Mouse (Mus musculus) left cerebral cortex, postnatal 4 days (tissue): ENCODE measurements around the gene Tas2r106. TPM values are rescaled to one million over a fixed set of nuclear protein-coding genes. Genes with fewer than 3 reads are reported as not detected.

Experiments used
- DNase-seq: peaks from one replicate; pipeline ENCODE4 v3.0.0-alpha.2; 2022
- intact Hi-C: fragments of 180-260 bp; cut with DNase I; formaldehyde crosslinking; loops from one replicate; pipeline ENCODE4 v1.15.1; 2025
- total RNA-seq, 2 experiments: library from RNA; stranded (reverse); gene quantifications; 2 replicates each; pipeline ENCODE4 v1.2.3; 2021

The Tas2r106 gene
- total RNA-seq: not detected

DNA sequence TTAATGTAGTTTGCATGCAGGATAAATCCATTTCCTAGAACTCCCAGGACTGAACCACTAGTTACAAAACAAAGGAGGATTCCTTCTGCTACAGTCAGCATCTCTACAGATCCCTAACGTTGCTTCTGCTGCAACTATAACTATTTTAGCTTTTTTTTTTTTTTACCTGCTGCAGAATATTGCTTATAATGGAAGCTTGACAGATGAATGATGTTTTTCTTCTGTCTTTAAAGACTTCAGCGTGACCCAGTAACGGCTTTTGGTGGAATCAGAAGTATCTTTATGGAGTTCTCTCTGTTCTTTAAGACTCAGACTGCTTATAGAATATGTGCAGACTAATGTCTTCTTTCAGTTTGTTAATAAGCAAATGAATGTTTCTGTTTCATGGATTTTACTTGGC is at the start of gene Tas2r106:
Tas2r106 (minus strand) TSS at position 101 of the 400 bp plus-strand sequence.
- intact Hi-C loops: no loop called here
- DNase-seq: no peak

DNA sequence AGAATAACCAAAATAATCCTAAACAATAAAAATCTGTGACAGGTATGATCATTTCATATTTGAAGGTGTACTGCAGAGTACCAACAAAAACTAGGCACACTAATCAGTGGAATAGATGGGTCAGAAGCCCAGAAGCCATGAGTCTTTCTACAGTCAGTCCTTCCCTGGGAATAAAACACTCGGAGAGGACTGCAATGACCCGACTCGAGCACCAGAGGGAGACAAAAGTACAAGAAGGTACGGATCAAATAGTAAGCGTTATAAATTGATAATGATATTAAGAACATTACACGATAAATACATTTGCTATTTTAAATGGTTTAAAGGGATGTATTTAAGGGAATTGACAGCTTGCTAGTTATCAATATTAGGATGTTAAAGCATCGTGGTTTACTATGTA is 34.1 kb upstream of the Tas2r106 start:
- no peak for DNase-seq

DNA sequence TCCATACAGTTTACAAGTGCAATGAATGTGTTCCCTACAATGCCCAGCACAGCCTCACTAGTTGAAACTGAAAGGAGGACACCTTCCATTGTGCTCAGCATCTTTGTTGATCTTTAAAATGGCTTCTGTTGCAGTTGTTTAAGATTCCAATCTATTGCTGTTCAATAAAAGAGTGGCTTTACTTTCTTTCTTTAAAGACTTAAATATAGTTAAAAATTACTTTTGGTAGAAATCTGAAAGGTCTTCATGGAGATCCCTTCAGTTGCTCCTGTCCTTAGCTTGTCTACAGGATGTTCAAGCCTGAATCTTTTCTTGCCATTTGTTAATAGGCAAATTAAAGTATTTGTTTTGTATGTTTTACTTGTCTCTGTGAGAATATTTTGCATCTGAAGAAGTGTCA is 11.3 kb upstream of the Tas2r106 start, which contains the start of gene Tas2r114:
Tas2r114 (minus strand) TSS at position 101 of the 400 bp plus-strand sequence.
- intact Hi-C loops: no loop called here
- no peak for DNase-seq

More for the DNA sequence above, 34.1 kb upstream of the Tas2r106 start:
- intact Hi-C loops: no loop called here

DNA sequence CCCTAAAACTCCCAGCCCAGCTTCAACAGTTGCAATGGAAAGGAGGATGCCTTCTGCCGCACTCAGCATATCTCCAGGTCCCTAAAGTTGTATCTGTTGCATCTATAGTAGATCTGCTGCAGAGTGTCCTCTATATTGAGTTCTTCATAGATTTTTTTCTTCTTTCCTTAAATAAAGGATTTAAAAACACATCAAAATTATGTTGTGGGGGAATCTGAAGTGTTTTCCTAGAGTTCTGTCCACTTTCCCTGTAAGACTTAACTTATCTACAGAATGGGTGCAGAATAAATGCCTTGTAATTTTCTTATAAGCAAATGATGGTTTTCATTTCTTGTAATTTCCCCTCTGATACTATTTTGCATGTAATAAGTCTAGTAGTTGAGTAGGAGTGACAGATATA is 8.7 kb upstream of the Tas2r106 start, which contains the start of gene Tas2r105:
Tas2r105 (minus strand) TSS at position 101 of the 400 bp plus-strand sequence.
- DNase-seq: no peak
- intact Hi-C loops: no loop called here

DNA sequence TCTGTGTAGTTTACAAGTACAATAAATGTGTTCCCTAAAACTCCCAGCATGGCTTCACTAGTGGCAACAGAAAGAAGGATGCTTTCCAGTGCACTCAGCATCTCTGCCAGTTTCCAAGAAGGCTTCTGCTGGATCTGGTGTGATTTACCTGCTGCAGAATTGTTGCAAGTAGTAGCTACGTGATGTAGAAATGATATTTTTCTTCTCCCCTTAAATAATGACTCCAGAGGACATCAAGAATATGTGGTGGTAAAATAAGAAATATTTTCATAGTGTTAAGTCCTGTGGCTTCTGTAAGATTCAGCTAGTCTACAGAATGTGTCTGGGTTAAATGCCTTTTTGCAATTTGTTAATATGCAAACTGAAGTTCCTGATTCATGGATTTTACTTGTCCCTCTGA is 7.0 kb upstream of the Tas2r106 start, which contains the start of gene Tas2r104:
Tas2r104 (minus strand) TSS at position 101 of the 400 bp plus-strand sequence.
- DNase-seq: no peak
- intact Hi-C loops: no loop called here

DNA sequence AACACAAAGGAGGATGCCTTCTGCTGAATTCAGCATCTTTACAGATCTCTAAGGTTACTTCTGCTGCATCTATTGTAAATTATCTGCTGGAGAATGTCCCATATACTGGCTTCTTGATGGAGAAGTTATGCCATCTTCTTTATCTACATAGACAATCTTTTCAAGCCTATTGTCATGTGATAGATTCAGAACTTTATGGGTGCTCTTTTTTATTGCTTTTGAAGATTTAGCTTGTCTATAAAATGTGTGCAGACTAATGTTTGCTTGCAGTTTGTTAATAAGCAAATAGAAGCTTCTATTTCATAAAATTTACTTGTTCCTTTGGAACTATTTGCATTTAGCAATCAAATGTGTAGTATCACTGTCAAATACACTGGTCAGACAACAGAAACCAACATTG is 18.6 kb downstream of the Tas2r106 start, which contains the start of gene Tas2r107:
Tas2r107 (minus strand) TSS at position 101 of the 400 bp plus-strand sequence.
- intact Hi-C loops: no loop called here
- no peak for DNase-seq

DNA sequence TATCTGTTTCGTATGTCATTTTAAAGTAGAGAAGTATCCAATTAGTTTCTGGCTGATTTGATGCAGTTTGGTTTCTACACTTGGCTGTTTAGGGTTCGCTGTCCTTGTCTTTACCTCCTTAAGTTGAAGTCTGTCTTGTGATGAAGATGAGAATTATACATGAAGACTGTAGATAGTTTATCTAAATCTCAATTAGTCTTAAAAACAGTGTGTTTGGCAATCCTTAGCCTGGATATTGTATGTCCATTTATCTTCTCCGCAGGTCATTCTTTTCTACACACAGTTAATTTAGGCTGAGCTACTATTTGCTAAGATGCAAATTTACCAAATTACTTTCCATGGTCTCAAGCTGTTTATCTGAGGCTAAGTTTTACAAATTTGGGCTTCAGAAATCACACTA is 47.9 kb downstream of the Tas2r106 start, which contains the start of gene Tas2r130:
Tas2r130 (minus strand) TSS at position 101 of the 400 bp plus-strand sequence.
- no peak for DNase-seq
- intact Hi-C loops: no loop called here

Other genes with a start within 250 kb of the Tas2r106 start
- gene 5430401F13Rik, start 192.5 kb downstream of the Tas2r106 start, total RNA-seq: not detected
- not detected for gene Gm6619, start 192.5 kb downstream of the Tas2r106 start, total RNA-seq
- gene Tas2r130, start 48.0 kb downstream of the Tas2r106 start, total RNA-seq: not detected
- gene Tas2r107, start 18.7 kb downstream of the Tas2r106 start, total RNA-seq: not detected
- not detected for gene Tas2r104, start 6.9 kb upstream of the Tas2r106 start, total RNA-seq
- not detected for gene Tas2r105, start 8.6 kb upstream of the Tas2r106 start, total RNA-seq
- not detected for gene Tas2r114, start 11.2 kb upstream of the Tas2r106 start, total RNA-seq